Mouse (Mus musculus): ENCODE data around the gene Gm49405. TPM values are rescaled to one million over a fixed set of nuclear protein-coding genes. Genes with fewer than 3 reads are reported as not detected.

Gm49405 gene
- polyA plus RNA-seq, 1 experiment, result 1.3 TPM

- Histone ChIP-seq H3K27ac (ENCODE audit: insufficient read depth, low read depth, low read length) (no peak overlapping the region), H3K4me1 (ENCODE audit: control insufficient read depth, insufficient read depth, low read length) (peaks cover 5% of the 10 kb centered on the region; the same call in 1 of the 2 replicates), H3K4me3 (ENCODE audit: insufficient read depth, low read length) (no peak overlapping the region)
- TF ChIP-seq POLR2A (IDR thresholded peaks at IDR 0.05; ENCODE audit: borderline replicate concordance, low read depth, low read length), result no peak
- no peak for TF ChIP-seq CTCF (IDR thresholded peaks at IDR 0.05; ENCODE audit: low read depth, low read length)
Observed at GRCm38 (mm10) chr19:3985261-3985681, 15.2 kb upstream of the Gm49405 start.

GRCm38 (mm10) chr19:3986334-3986733 lies 14.1 kb upstream of the Gm49405 start, which contains the start of gene Acy3:
Acy3 (plus strand) TSS chr19:3986570.
- H3K27ac ChIP-seq (ENCODE audit: insufficient read depth, low read depth, low read length), result no peak within 1 kb of the TSS
- no peak within 1 kb of the TSS for H3K4me3 ChIP-seq (ENCODE audit: insufficient read depth, low read length)
- peaks cover 5% of the 10 kb centered on the region; the same call in 1 of the 2 replicates for H3K4me1 ChIP-seq (ENCODE audit: control insufficient read depth, insufficient read depth, low read length)
- TF ChIP-seq POLR2A (IDR thresholded peaks at IDR 0.05; ENCODE audit: borderline replicate concordance, low read depth, low read length) (no peak), CTCF (IDR thresholded peaks at IDR 0.05; ENCODE audit: low read depth, low read length) (no peak)

GRCm38 (mm10) chr19:3988066-3988465 lies 12.4 kb upstream of the Gm49405 start:
- TF ChIP-seq POLR2A (IDR thresholded peaks at IDR 0.05; ENCODE audit: borderline replicate concordance, low read depth, low read length) (no peak), CTCF (IDR thresholded peaks at IDR 0.05; ENCODE audit: low read depth, low read length) (no peak)
- H3K4me3 ChIP-seq (ENCODE audit: insufficient read depth, low read length), result no peak overlapping the region
- H3K4me1 ChIP-seq (ENCODE audit: control insufficient read depth, insufficient read depth, low read length), result peaks cover 5% of the 10 kb centered on the region; the same call in 1 of the 2 replicates
- no peak overlapping the region for H3K27ac ChIP-seq (ENCODE audit: insufficient read depth, low read depth, low read length)

GRCm38 (mm10) chr19:3988750-3989149 lies 11.7 kb upstream of the Gm49405 start:
- H3K27ac ChIP-seq (ENCODE audit: insufficient read depth, low read depth, low read length), result no peak overlapping the region
- H3K4me1 ChIP-seq (ENCODE audit: control insufficient read depth, insufficient read depth, low read length), result peaks cover 5% of the 10 kb centered on the region; the same call in 1 of the 2 replicates
- TF ChIP-seq POLR2A (IDR thresholded peaks at IDR 0.05; ENCODE audit: borderline replicate concordance, low read depth, low read length) (no peak), CTCF (IDR thresholded peaks at IDR 0.05; ENCODE audit: low read depth, low read length) (no peak)
- no peak overlapping the region for H3K4me3 ChIP-seq (ENCODE audit: insufficient read depth, low read length)

GRCm38 (mm10) chr19:3990804-3991203 lies 9.6 kb upstream of the Gm49405 start:
- no peak overlapping the region for H3K27ac ChIP-seq (ENCODE audit: insufficient read depth, low read depth, low read length)
- TF ChIP-seq CTCF (IDR thresholded peaks at IDR 0.05; ENCODE audit: low read depth, low read length) (no peak), POLR2A (IDR thresholded peaks at IDR 0.05; ENCODE audit: borderline replicate concordance, low read depth, low read length) (no peak)
- H3K4me1 ChIP-seq (ENCODE audit: control insufficient read depth, insufficient read depth, low read length), result peaks cover 5% of the 10 kb centered on the region; the same call in 1 of the 2 replicates
- no peak overlapping the region for H3K4me3 ChIP-seq (ENCODE audit: insufficient read depth, low read length)

- H3K4me1 ChIP-seq (ENCODE audit: control insufficient read depth, insufficient read depth, low read length), result peaks cover 6% of the 10 kb centered on the region
- H3K4me3 ChIP-seq (ENCODE audit: insufficient read depth, low read length), result no peak overlapping the region
- no peak for TF ChIP-seq CTCF (IDR thresholded peaks at IDR 0.05; ENCODE audit: low read depth, low read length)
- H3K27ac ChIP-seq (ENCODE audit: insufficient read depth, low read depth, low read length), result no peak overlapping the region
Observed at GRCm38 (mm10) chr19:3991562-3991961, 8.9 kb upstream of the Gm49405 start.

GRCm38 (mm10) chr19:3991966-3992365 lies 8.5 kb upstream of the Gm49405 start:
- no peak overlapping the region for H3K4me3 ChIP-seq (ENCODE audit: insufficient read depth, low read length)
- TF ChIP-seq POLR2A (IDR thresholded peaks at IDR 0.05; ENCODE audit: borderline replicate concordance, low read depth, low read length) (no peak), CTCF (IDR thresholded peaks at IDR 0.05; ENCODE audit: low read depth, low read length) (no peak)
- H3K4me1 ChIP-seq (ENCODE audit: control insufficient read depth, insufficient read depth, low read length), result peaks cover 3% of the 10 kb centered on the region
- no peak overlapping the region for H3K27ac ChIP-seq (ENCODE audit: insufficient read depth, low read depth, low read length)

- no peak within 1 kb of the TSS for H3K27ac ChIP-seq (ENCODE audit: insufficient read depth, low read depth, low read length)
- no peak within 1 kb of the TSS for H3K4me3 ChIP-seq (ENCODE audit: insufficient read depth, low read length)
- TF ChIP-seq POLR2A (IDR thresholded peaks at IDR 0.05; ENCODE audit: borderline replicate concordance, low read depth, low read length) (no peak), CTCF (IDR thresholded peaks at IDR 0.05; ENCODE audit: low read depth, low read length) (no peak)
- H3K4me1 ChIP-seq (ENCODE audit: control insufficient read depth, insufficient read depth, low read length), result peaks cover 3% of the 10 kb centered on the region
Observed at GRCm38 (mm10) chr19:3992416-3992815, 8.0 kb upstream of the Gm49405 start, which contains the start of gene Tbx10. Tbx10 (plus strand) TSS chr19:3992752.

GRCm38 (mm10) chr19:3994932-3995331 lies 5.5 kb upstream of the Gm49405 start:
- no peak for TF ChIP-seq CTCF (IDR thresholded peaks at IDR 0.05; ENCODE audit: low read depth, low read length)
- TF ChIP-seq POLR2A (IDR thresholded peaks at IDR 0.05; ENCODE audit: borderline replicate concordance, low read depth, low read length), result no peak
- Histone ChIP-seq H3K27ac (ENCODE audit: insufficient read depth, low read depth, low read length) (no peak overlapping the region), H3K4me3 (ENCODE audit: insufficient read depth, low read length) (no peak overlapping the region), H3K4me1 (ENCODE audit: control insufficient read depth, insufficient read depth, low read length) (peaks cover 17% of the 10 kb centered on the region)

GRCm38 (mm10) chr19:3995505-3995904 lies 4.9 kb upstream of the Gm49405 start:
- peaks cover 17% of the 10 kb centered on the region for H3K4me1 ChIP-seq (ENCODE audit: control insufficient read depth, insufficient read depth, low read length)
- TF ChIP-seq CTCF (IDR thresholded peaks at IDR 0.05; ENCODE audit: low read depth, low read length) (no peak), POLR2A (IDR thresholded peaks at IDR 0.05; ENCODE audit: borderline replicate concordance, low read depth, low read length) (no peak)

GRCm38 (mm10) chr19:3996106-3996505 lies 4.3 kb upstream of the Gm49405 start:
- Histone ChIP-seq H3K4me3 (ENCODE audit: insufficient read depth, low read length) (no peak overlapping the region), H3K27ac (ENCODE audit: insufficient read depth, low read depth, low read length) (no peak overlapping the region)
- no peak for TF ChIP-seq POLR2A (IDR thresholded peaks at IDR 0.05; ENCODE audit: borderline replicate concordance, low read depth, low read length)
- no peak for TF ChIP-seq CTCF (IDR thresholded peaks at IDR 0.05; ENCODE audit: low read depth, low read length)

More at GRCm38 (mm10) chr19:3995505-3995904, 4.9 kb upstream of the Gm49405 start:
- Histone ChIP-seq H3K27ac (ENCODE audit: insufficient read depth, low read depth, low read length) (no peak overlapping the region), H3K4me3 (ENCODE audit: insufficient read depth, low read length) (no peak overlapping the region)

More at GRCm38 (mm10) chr19:3996106-3996505, 4.3 kb upstream of the Gm49405 start:
- peaks cover 19% of the 10 kb centered on the region for H3K4me1 ChIP-seq (ENCODE audit: control insufficient read depth, insufficient read depth, low read length)

Data from bone marrow macrophage, adult 2 months (primary cell).